Mouse (Mus musculus) ES-E14 (cell line): Measurements from ENCODE around the gene Cdk10. TPM values are rescaled to one million over a fixed set of nuclear protein-coding genes. Genes with fewer than 3 reads are reported as not detected.

Source experiments
- DNase-seq: peaks from one replicate; pipeline ENCODE4 v3.0.0-alpha.2; 2013; ENCODE audit warnings: low read depth, low spot score
- H3K27ac ChIP-seq: 2 replicates; pipeline ENCODE4 v1.5.1; 2012; ENCODE audit warnings: low read depth, mild to moderate bottlenecking, low read length, moderate library complexity, mixed read lengths; ENCODE audit not compliant: poor library complexity, insufficient read depth, severe bottlenecking
- H3K36me3 ChIP-seq: 2 replicates; pipeline ENCODE4 v1.6.1; 2012; ENCODE audit warnings: mild to moderate bottlenecking, low read length, moderate library complexity, mixed read lengths; ENCODE audit not compliant: control insufficient read depth, poor library complexity, insufficient read depth, severe bottlenecking
- H3K4me1 ChIP-seq, 2 experiments: fragments of 150-350 bp in 1 of 2; sonication (generic) in 1 of 2; 2 replicates each; pipeline ENCODE4 v1.6.1; 2012; ENCODE audit warnings: low read length in 2 of 2, mild to moderate bottlenecking in 1 of 2, mixed read lengths in 1 of 2; ENCODE audit not compliant: control insufficient read depth in 2 of 2, insufficient read depth in 2 of 2, poor library complexity in 1 of 2
- H3K4me3 ChIP-seq, 2 experiments: fragments of 150-350 bp in 1 of 2; sonication (generic) in 1 of 2; 2 replicates each; pipeline ENCODE4 v1.5.1; 2012; ENCODE audit warnings: low read length in 2 of 2, low read depth in 1 of 2, mild to moderate bottlenecking in 1 of 2, mixed read lengths in 1 of 2; ENCODE audit not compliant: insufficient read depth in 1 of 2, poor library complexity in 1 of 2, severe bottlenecking in 1 of 2
- H3K9ac ChIP-seq: 2 replicates; pipeline ENCODE4 v1.6.1; 2012; ENCODE audit warnings: low read depth, mild to moderate bottlenecking, low read length, mixed read lengths; ENCODE audit not compliant: poor library complexity, insufficient read depth, severe bottlenecking
- H3K9me3 ChIP-seq: fragments of 150-350 bp; sonication (generic); 2 replicates; pipeline ENCODE4 v1.6.1; 2012; ENCODE audit warnings: low read depth, mild to moderate bottlenecking, low read length; ENCODE audit not compliant: control insufficient read depth, insufficient read depth
- CHD2 ChIP-seq: IDR thresholded peaks from 2 replicates; pipeline ENCODE4 v1.6.1; 2014; ENCODE audit warnings: mild to moderate bottlenecking, low read depth, low read length, inconsistent platforms
- HCFC1 ChIP-seq: IDR thresholded peaks from 2 replicates; pipeline ENCODE4 v1.6.1; 2012; ENCODE audit warnings: low read length, inconsistent platforms, borderline replicate concordance; ENCODE audit not compliant: insufficient read depth
- MAFK ChIP-seq: IDR thresholded peaks from 2 replicates; pipeline ENCODE4 v1.6.1; 2014; ENCODE audit warnings: mild to moderate bottlenecking, low read depth, low read length, inconsistent platforms; ENCODE audit not compliant: insufficient read depth
- ZC3H11A ChIP-seq: IDR thresholded peaks from 2 replicates; pipeline ENCODE4 v1.6.1; 2012; ENCODE audit warnings: low read depth, mild to moderate bottlenecking, inconsistent platforms, low read length, borderline replicate concordance
- ZNF384 ChIP-seq: IDR thresholded peaks from 2 replicates; pipeline ENCODE4 v1.6.1; 2012; ENCODE audit warnings: low read depth, low read length, inconsistent platforms
- in situ Hi-C, 2 experiments: fragments of 600-800 bp; cut with MboI; formaldehyde crosslinking; loops; one replicate each; pipeline ENCODE4 v1.15.1; 2025; ENCODE audit warnings: low sequenced_read_pairs in 2 of 2, inconsistent platforms in 1 of 2; ENCODE audit not compliant: unreplicated experiment in 2 of 2
- total RNA-seq: library from RNA; depleted of rRNA; stranded (reverse); fragments of 300-350 nt; gene quantifications from 2 replicates; pipeline ENCODE4 v1.2.3, GENCODE M21; 2012

Gene Cdk10
- total RNA-seq, 1 experiment = 42.7 TPM

DNA sequence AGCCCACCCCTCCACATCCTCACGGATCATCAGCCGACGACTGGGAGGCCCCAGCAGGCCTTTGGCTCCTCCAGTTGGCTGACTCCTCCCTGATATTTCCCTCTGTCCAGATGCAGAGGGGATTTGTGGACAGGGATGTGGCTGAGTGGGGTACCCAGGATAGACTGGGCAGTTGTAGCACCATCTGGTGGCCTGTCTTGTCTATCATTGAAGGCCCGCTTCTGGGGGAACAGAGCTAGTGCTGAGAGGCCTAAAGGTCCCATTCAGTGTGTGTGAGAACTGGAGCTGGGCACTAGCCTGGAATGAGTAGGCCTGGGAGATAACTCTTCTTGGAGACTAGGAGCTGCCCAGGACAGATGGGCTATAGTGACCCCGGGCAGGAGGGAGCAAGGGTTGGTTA is 7.1 kb downstream of the Cdk10 start:
- Histone ChIP-seq H3K36me3 (peaks cover 17% of the 10 kb centered on the region), H3K4me1 (peaks cover 0 to 26% of the 10 kb centered on the region in 2 experiments; a peak in 2 of 4 replicates), H3K27ac (no peak overlapping the region), H3K9me3 (no peaks in the 10 kb centered on the region), H3K9ac (no peak overlapping the region), H3K4me3 (no peak overlapping the region)
- no peak for DNase-seq
- TF ChIP-seq CHD2 (no peak), HCFC1 (no peak), ZNF384 (no peak), ZC3H11A (no peak), MAFK (no peak)
- in situ Hi-C loops = no loop called here

- Histone ChIP-seq H3K27ac (no peak overlapping the region), H3K9me3 (no peaks in the 10 kb centered on the region), H3K36me3 (peaks cover 11% of the 10 kb centered on the region; the same call in 1 of the 2 replicates), H3K4me1 (peaks cover 3 to 31% of the 10 kb centered on the region in 2 experiments; a peak in 3 of 4 replicates), H3K9ac (no peak overlapping the region), H3K4me3 (no peak overlapping the region)
- DNase-seq = no peak
- no peak for TF ChIP-seq CHD2
- TF ChIP-seq ZC3H11A = no peak
- TF ChIP-seq MAFK = no peak
- TF ChIP-seq HCFC1 = no peak
- TF ChIP-seq ZNF384 = no peak
- in situ Hi-C loops = no loop called here
These were observed 7.9 kb downstream of the Cdk10 start for GRCm38 (mm10) chr8:123232553-123232952.

DNA sequence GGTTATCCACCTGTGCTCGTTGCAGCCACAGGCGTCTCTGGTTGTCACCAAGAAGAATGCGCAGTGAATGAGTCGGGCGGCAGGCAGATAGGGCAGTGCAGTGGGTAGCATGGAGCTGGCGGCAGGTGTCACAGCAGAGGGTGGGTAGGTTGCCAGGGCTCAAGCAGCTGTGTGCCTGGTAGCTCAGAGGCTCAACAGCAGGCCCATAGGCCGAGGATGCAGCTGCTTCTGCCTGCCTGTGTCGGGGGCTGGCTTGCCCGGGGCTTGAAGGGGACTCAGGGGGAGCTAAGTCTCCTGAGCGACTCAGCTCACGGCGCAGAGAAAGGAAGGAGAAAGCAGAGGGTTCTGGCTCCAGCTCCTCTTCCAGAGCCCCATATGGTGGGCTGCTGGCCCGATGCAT is 8.7 kb downstream of the Cdk10 start:
- in situ Hi-C loops = no loop called here
- H3K4me3 ChIP-seq = no peak overlapping the region

GRCm38 (mm10) chr8:123233760-123234159 is 9.1 kb downstream of the Cdk10 start:
- TF ChIP-seq MAFK (no peak), ZNF384 (no peak), ZC3H11A (no peak), CHD2 (no peak), HCFC1 (no peak)
- peaks cover 8% of the 10 kb centered on the region; the same call in 1 of the 2 replicates for H3K36me3 ChIP-seq
- peaks cover 3 to 31% of the 10 kb centered on the region in 2 experiments; a peak in 3 of 4 replicates for H3K4me1 ChIP-seq
- H3K9me3 ChIP-seq = no peaks in the 10 kb centered on the region
- no peak overlapping the region for H3K9ac ChIP-seq
- in situ Hi-C loops = no loop called here
- DNase-seq = no peak
- H3K27ac ChIP-seq = no peak overlapping the region
- H3K4me3 ChIP-seq = no peak overlapping the region

More for the DNA sequence above, 8.7 kb downstream of the Cdk10 start:
- H3K4me1 ChIP-seq = peaks cover 3 to 31% of the 10 kb centered on the region in 2 experiments; a peak in 3 of 4 replicates
- no peak overlapping the region for H3K9ac ChIP-seq
- peaks cover 8% of the 10 kb centered on the region; the same call in 1 of the 2 replicates for H3K36me3 ChIP-seq
- TF ChIP-seq ZNF384 (no peak), CHD2 (no peak), ZC3H11A (no peak), MAFK (no peak), HCFC1 (no peak)
- H3K27ac ChIP-seq = no peak overlapping the region
- DNase-seq = no peak
- no peaks in the 10 kb centered on the region for H3K9me3 ChIP-seq
